21 mouse cellular contexts compared by ENCODE assay signal in genomic region chr5:149204822-149205221, GRCm38 (mm10). TPM values are rescaled to one million over a fixed set of nuclear protein-coding genes. Genes with fewer than 3 reads are reported as not detected.
DNase-seq lines count a peak whose midpoint lies in the region; ATAC-seq and TF ChIP-seq lines count a peak whose summit lies in the region.
"Had no signal": no experiment of that assay in that cellular context is flagged by ENCODE, and none has a peak within 500 bp of the region (broad histone marks: within the 10 kb centered on the region; RNA-seq: fewer than 3 reads in every experiment).

No protein-coding gene starts in this region.

- H3K4me3 ChIP-seq in liver, embryonic 13.5 days (replicated peaks): no peak overlapping the region
- H3K4me3 ChIP-seq in liver, embryonic 11.5 days (ENCODE audit: low read depth, low read length): no peak overlapping the region
- H3K4me3 ChIP-seq in stomach, embryonic 15.5 days (replicated peaks): no peak overlapping the region
- no peak overlapping the region for H3K4me3 ChIP-seq in layer of hippocampus, adult 2 months
- H3K4me3 ChIP-seq: embryonic facial prominence, embryonic 15.5 days; erythroblast, embryonic 14.5 days; forebrain, embryonic 10.5 days; forebrain, embryonic 15.5 days; heart, embryonic 12.5 days; hindbrain, embryonic 15.5 days had no signal

- H3K4me2 ChIP-seq in liver, embryonic 13.5 days: no peak overlapping the region
- no peak overlapping the region for H3K4me2 ChIP-seq in liver, embryonic 11.5 days
- H3K4me2 ChIP-seq in stomach, embryonic 15.5 days: no peak overlapping the region
- H3K4me2 ChIP-seq: embryonic facial prominence, embryonic 15.5 days; forebrain, embryonic 15.5 days; heart, embryonic 12.5 days; hindbrain, embryonic 15.5 days had no signal

- H3K9me3 ChIP-seq in liver, embryonic 13.5 days (replicated peaks): no peaks in the 10 kb centered on the region
- no peaks in the 10 kb centered on the region for H3K9me3 ChIP-seq in liver, embryonic 11.5 days (ENCODE audit: control insufficient read depth, low read length)
- H3K9me3 ChIP-seq in stomach, embryonic 15.5 days: no peaks in the 10 kb centered on the region
- H3K9me3 ChIP-seq: embryonic facial prominence, embryonic 15.5 days; forebrain, embryonic 10.5 days; forebrain, embryonic 15.5 days; heart, embryonic 12.5 days; hindbrain, embryonic 15.5 days had no signal

- no peak for TF ChIP-seq CTCF in layer of hippocampus, adult 2 months (conservative IDR thresholded peaks at IDR 0.05)

- peak overlapping the region; percentile 14; the same call in 1 of the 2 replicates for H3K27ac ChIP-seq in liver, embryonic 13.5 days
- no peak overlapping the region for H3K27ac ChIP-seq in liver, embryonic 11.5 days (ENCODE audit: low read depth, low read length)
- no peak overlapping the region for H3K27ac ChIP-seq in stomach, embryonic 15.5 days
- no peak overlapping the region for H3K27ac ChIP-seq in layer of hippocampus, adult 2 months
- H3K27ac ChIP-seq: embryonic facial prominence, embryonic 15.5 days; forebrain, embryonic 10.5 days; forebrain, embryonic 15.5 days; hindbrain, embryonic 15.5 days had no signal

- H3K9ac ChIP-seq in liver, embryonic 13.5 days: no peak overlapping the region
- H3K9ac ChIP-seq in liver, embryonic 11.5 days (ENCODE audit: low read depth, low read length): no peak overlapping the region
- no peak overlapping the region for H3K9ac ChIP-seq in stomach, embryonic 15.5 days
- H3K9ac ChIP-seq: embryonic facial prominence, embryonic 15.5 days; forebrain, embryonic 15.5 days; heart, embryonic 12.5 days; hindbrain, embryonic 15.5 days had no signal

- H3K36me3 ChIP-seq in liver, embryonic 13.5 days: peaks cover 85% of the 10 kb centered on the region
- peaks cover 53% of the 10 kb centered on the region for H3K36me3 ChIP-seq in liver, embryonic 11.5 days (ENCODE audit: control insufficient read depth, insufficient read depth, low read length)
- peaks cover 44% of the 10 kb centered on the region for H3K36me3 ChIP-seq in stomach, embryonic 15.5 days

- WGBS in liver, embryonic 13.5 days (ENCODE audit: insufficient replicate concordance): 82% methylated on average over 7 of the region's 7 CpGs
- 83% methylated on average over 7 of the region's 7 CpGs for WGBS in liver, embryonic 11.5 days
- 81% methylated on average over 7 of the region's 7 CpGs for WGBS in stomach, embryonic 15.5 days

- peaks cover 27% of the 10 kb centered on the region for H3K4me1 ChIP-seq in liver, embryonic 13.5 days (replicated peaks)
- H3K4me1 ChIP-seq in liver, embryonic 11.5 days (replicated peaks; ENCODE audit: control insufficient read depth, insufficient read depth, low read length): no peaks in the 10 kb centered on the region
- no peaks in the 10 kb centered on the region for H3K4me1 ChIP-seq in stomach, embryonic 15.5 days
- H3K4me1 ChIP-seq: forebrain, embryonic 15.5 days; heart, embryonic 12.5 days; hindbrain, embryonic 15.5 days had no signal

- DNase-seq in heart, adult 11 months: peak; percentile 75
- DNase-seq in heart, postnatal 25 days (ENCODE audit: low spot score): no peak
- no peak for DNase-seq in liver, embryonic 13.5 days
- no peak for DNase-seq in liver, embryonic 11.5 days (ENCODE audit: low spot score)
- DNase-seq in layer of hippocampus, adult 2 months (ENCODE audit: low spot score in 2 of 2): no peak
- DNase-seq: adrenal gland, postnatal 14 days; cerebellum, adult 18-20 months; cerebellum, adult 9-11 months; cerebellum, postnatal 36 days; gastrocnemius, postnatal 10 days; heart, postnatal 36 days had no signal

- ATAC-seq in liver, embryonic 13.5 days (ENCODE audit: low read depth): peak; percentile 40; the same call in 1 of the 2 replicates
- ATAC-seq in liver, embryonic 11.5 days (replicated peaks; ENCODE audit: low FRiP score): no peak
- ATAC-seq in stomach, embryonic 15.5 days (ENCODE audit: insufficient read depth, low FRiP score, low read depth): peak; percentile 35; the same call in 1 of the 2 replicates
- ATAC-seq: activated CD4-positive, CD25-positive, alpha-beta regulatory T cell, adult 4 months; forebrain, embryonic 15.5 days; Patski had no signal

- no peaks in the 10 kb centered on the region for H3K27me3 ChIP-seq in liver, embryonic 13.5 days
- no peaks in the 10 kb centered on the region for H3K27me3 ChIP-seq in liver, embryonic 11.5 days (replicated peaks; ENCODE audit: control insufficient read depth, insufficient read depth, low read length)
- H3K27me3 ChIP-seq in stomach, embryonic 15.5 days (replicated peaks): no peaks in the 10 kb centered on the region
- H3K27me3 ChIP-seq: CH12.LX; embryonic facial prominence, embryonic 15.5 days; forebrain, embryonic 15.5 days; heart, embryonic 12.5 days; hindbrain, embryonic 15.5 days; Patski had no signal

- intact Hi-C loops in heart, postnatal 25 days (cut with DNase I): no loop called here

RNA-seq across cellular contexts. Expression of gene Hmgb1, which starts 20.5 kb away (rescaled TPM):
- total RNA-seq in heart, postnatal 25 days (2021): 10 to 100 TPM; 83.8 to 97.6 TPM
- 678 and 901 TPM in 2 replicates for polyA plus RNA-seq in liver, embryonic 13.5 days (2015; fragmentation: Nextera tagmentation; extraction: Ambion mirVana)
- 1,278 and 1,318 TPM in 2 replicates for polyA plus RNA-seq in liver, embryonic 11.5 days (2014; fragmentation: Nextera tagmentation; extraction: Ambion mirVana)
- 1,196 and 1,237 TPM in 2 replicates for polyA plus RNA-seq in stomach, embryonic 15.5 days (2015; fragmentation: Nextera tagmentation; extraction: Ambion mirVana)
- total RNA-seq in layer of hippocampus, adult 2 months (2021): 100 to 1,000 TPM; 143 to 147 TPM

RNA-seq across cellular contexts. Expression of gene Uspl1, which starts 20.7 kb away (rescaled TPM):
- 10 to 100 TPM; 16.2 to 17.4 TPM for total RNA-seq in heart, postnatal 25 days (2021)
- 24.2 and 28.6 TPM in 2 replicates for polyA plus RNA-seq in liver, embryonic 13.5 days (2015; fragmentation: Nextera tagmentation; extraction: Ambion mirVana)
- polyA plus RNA-seq in liver, embryonic 11.5 days (2014; fragmentation: Nextera tagmentation; extraction: Ambion mirVana): 53.2 and 62.3 TPM in 2 replicates
- polyA plus RNA-seq in stomach, embryonic 15.5 days (2015; fragmentation: Nextera tagmentation; extraction: Ambion mirVana): 32.0 and 37.0 TPM in 2 replicates
- 10 to 100 TPM; 38.8 to 39.0 TPM for total RNA-seq in layer of hippocampus, adult 2 months (2021)

RNA-seq across cellular contexts. Expression of gene Alox5ap, which starts 59.7 kb away (rescaled TPM):
- 10 to 100 TPM; 16.5 to 17.0 TPM for total RNA-seq in heart, postnatal 25 days (2021)
- polyA plus RNA-seq in liver, embryonic 13.5 days (2015; fragmentation: Nextera tagmentation; extraction: Ambion mirVana): 22.5 and 24.7 TPM in 2 replicates
- polyA plus RNA-seq in liver, embryonic 11.5 days (2014; fragmentation: Nextera tagmentation; extraction: Ambion mirVana): 20.7 and 24.4 TPM in 2 replicates
- polyA plus RNA-seq in stomach, embryonic 15.5 days (2015; fragmentation: Nextera tagmentation; extraction: Ambion mirVana): 26.1 and 32.2 TPM in 2 replicates
- 10 to 100 TPM in 1 of 2 experiments, 1 to 10 TPM in 1; 7.8 to 11.1 TPM for total RNA-seq in layer of hippocampus, adult 2 months (2021)
- polyA plus RNA-seq: erythroblast, embryonic 14.5 days had no signal
